18 mouse cellular contexts compared by ENCODE assay signal in genomic region chr5:73044055-73044454, GRCm38 (mm10). TPM values are rescaled to one million over a fixed set of nuclear protein-coding genes. Genes with fewer than 3 reads are reported as not detected.
DNase-seq lines count a peak whose midpoint lies in the region; ATAC-seq lines count a peak whose summit lies in the region.
"Had no signal": no experiment of that assay in that cellular context is flagged by ENCODE, and none has a peak within 500 bp of the region (broad histone marks: within the 10 kb centered on the region; RNA-seq: fewer than 3 reads in every experiment).

No protein-coding gene starts in this region.

- no peak for DNase-seq in midbrain, embryonic 11.5 days (ENCODE audit: low spot score, missing footprints)
- DNase-seq in CD4-positive, CD25-positive, alpha-beta regulatory T cell, adult 2 months (ENCODE audit: low read depth, low spot score), result peak; percentile 45
- peak; percentile 57 for DNase-seq in ZHBTc4 (ENCODE audit: low read depth, low spot score)
- DNase-seq in naive thymus-derived CD4-positive, alpha-beta T cell, adult 2 months (ENCODE audit: low read depth), result peak; percentile 26
- no peak for DNase-seq in cerebellum, postnatal 36 days
- no peak for DNase-seq in thymus, postnatal 25 days
- DNase-seq: cerebellum, postnatal 14 days; gastrocnemius, postnatal 14 days; heart, postnatal 14 days; thymus, adult 18-20 months had no signal

- peaks cover 18% of the 10 kb centered on the region for H3K36me3 ChIP-seq in midbrain, embryonic 11.5 days (ENCODE audit: control insufficient read depth, insufficient read depth, low read length)
- H3K36me3 ChIP-seq in midbrain, embryonic 16.5 days (ENCODE audit: control insufficient read depth, insufficient read depth, low read length), result peaks cover 29% of the 10 kb centered on the region

- H3K9me3 ChIP-seq in midbrain, embryonic 11.5 days (ENCODE audit: control insufficient read depth, low read length), result no peaks in the 10 kb centered on the region
- H3K9me3 ChIP-seq in midbrain, embryonic 16.5 days (replicated peaks; ENCODE audit: control insufficient read depth, low read length, poor library complexity, severe bottlenecking), result no peaks in the 10 kb centered on the region
- H3K9me3 ChIP-seq: forebrain, embryonic 12.5 days; hindbrain, embryonic 15.5 days; limb, embryonic 10.5 days; lung, embryonic 15.5 days had no signal

- no peaks in the 10 kb centered on the region for H3K27me3 ChIP-seq in midbrain, embryonic 11.5 days (ENCODE audit: control insufficient read depth, insufficient read depth, low read length)
- no peaks in the 10 kb centered on the region for H3K27me3 ChIP-seq in midbrain, embryonic 16.5 days (ENCODE audit: control insufficient read depth, insufficient read depth, low read depth, low read length)
- H3K27me3 ChIP-seq: forebrain, embryonic 12.5 days; hindbrain, embryonic 15.5 days; lung, embryonic 15.5 days had no signal

- WGBS in midbrain, embryonic 11.5 days, result 91% methylated on average over 2 of the region's 2 CpGs
- WGBS in midbrain, embryonic 16.5 days, result 100% methylated on average over 2 of the region's 2 CpGs

- H3K4me3 ChIP-seq in midbrain, embryonic 11.5 days (ENCODE audit: low read depth, low read length), result no peak overlapping the region
- no peak overlapping the region for H3K4me3 ChIP-seq in midbrain, embryonic 16.5 days (ENCODE audit: low read depth, low read length)
- H3K4me3 ChIP-seq: forebrain, embryonic 12.5 days; hindbrain, embryonic 15.5 days; left cerebral cortex, adult 2 months; limb, embryonic 10.5 days; lung, embryonic 15.5 days had no signal

- no peak overlapping the region for H3K9ac ChIP-seq in midbrain, embryonic 11.5 days (ENCODE audit: low read length)
- H3K9ac ChIP-seq in midbrain, embryonic 16.5 days (ENCODE audit: low read depth, low read length), result no peak overlapping the region
- H3K9ac ChIP-seq: forebrain, embryonic 12.5 days; hindbrain, embryonic 15.5 days; lung, embryonic 15.5 days had no signal

- H3K4me1 ChIP-seq in midbrain, embryonic 11.5 days (ENCODE audit: control insufficient read depth, insufficient read depth, low read length), result no peaks in the 10 kb centered on the region
- H3K4me1 ChIP-seq in midbrain, embryonic 16.5 days (ENCODE audit: control insufficient read depth, insufficient read depth, low read length), result no peaks in the 10 kb centered on the region
- H3K4me1 ChIP-seq: forebrain, embryonic 12.5 days; hindbrain, embryonic 15.5 days; limb, embryonic 10.5 days; lung, embryonic 15.5 days had no signal

- no peak overlapping the region for H3K27ac ChIP-seq in midbrain, embryonic 11.5 days (ENCODE audit: low read depth, low read length)
- no peak overlapping the region for H3K27ac ChIP-seq in midbrain, embryonic 16.5 days (ENCODE audit: low read length)
- H3K27ac ChIP-seq: forebrain, embryonic 12.5 days; hindbrain, embryonic 15.5 days; left cerebral cortex, adult 2 months; limb, embryonic 10.5 days; lung, embryonic 15.5 days had no signal

- no peak overlapping the region for H3K4me2 ChIP-seq in midbrain, embryonic 11.5 days
- H3K4me2 ChIP-seq in midbrain, embryonic 16.5 days (ENCODE audit: low read length), result no peak overlapping the region
- H3K4me2 ChIP-seq: forebrain, embryonic 12.5 days; heart, embryonic 11.5 days; hindbrain, embryonic 15.5 days; liver, embryonic 11.5 days; lung, embryonic 15.5 days had no signal

- 0 out of 2 replicates have a peak, but pooled peaks have one; percentile 22 for ATAC-seq in midbrain, embryonic 11.5 days (ENCODE audit: low FRiP score)
- ATAC-seq in midbrain, embryonic 16.5 days, result no peak

RNA-seq across cellular contexts. Expression of gene Slc10a4, which starts 37.4 kb away (rescaled TPM):
- polyA plus RNA-seq in midbrain, embryonic 11.5 days (2014; fragmentation: Nextera tagmentation; extraction: Ambion mirVana), result 8.3 and 9.0 TPM in 2 replicates
- polyA plus RNA-seq in midbrain, embryonic 16.5 days (2015; fragmentation: Nextera tagmentation; extraction: Ambion mirVana), result 25.3 and 28.9 TPM in 2 replicates

Comparison
In these comparisons a context has a peak if more than half of its experiments do, and no peak if none do; other contexts are left out.
1. DNase-seq: peak in CD4-positive, CD25-positive, alpha-beta regulatory T cell, adult 2 months (single experiment), ZHBTc4 (single experiment) and naive thymus-derived CD4-positive, alpha-beta T cell, adult 2 months (single experiment); none in midbrain, embryonic 11.5 days (single experiment), cerebellum, postnatal 36 days (0 of 2) and thymus, postnatal 25 days (single experiment).